Mouse (Mus musculus) B cell, adult 62 days (primary cell): ENCODE data around the gene Ces1e. TPM values are rescaled to one million over a fixed set of nuclear protein-coding genes. Genes with fewer than 3 reads are reported as not detected.

ENCODE experiments used
- total RNA-seq: library from RNA; stranded (reverse); gene quantifications from 4 replicates; pipeline ENCODE4 v1.2.4, GENCODE M21; 2023

Ces1e gene
- total RNA-seq = not detected in 4 replicates

DNA sequence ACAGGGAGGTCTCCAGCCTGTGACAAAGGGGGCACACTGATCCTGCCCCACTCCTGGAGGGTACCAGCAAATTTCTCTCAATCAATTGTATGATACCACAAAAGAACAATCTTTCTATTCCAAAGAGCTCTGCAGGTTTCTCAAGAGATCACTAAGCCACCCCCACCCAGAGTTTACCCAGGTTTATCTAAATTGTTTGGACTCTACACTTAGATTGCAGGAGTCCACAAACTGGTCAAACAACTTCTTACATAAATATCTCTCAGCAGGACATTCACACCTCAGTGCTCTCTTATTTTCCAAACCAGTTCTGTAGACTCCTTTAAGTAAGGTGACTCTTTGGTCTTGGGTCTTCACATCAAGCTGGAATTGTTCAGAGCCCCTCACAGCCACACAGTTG, at the start of gene Ces1e:
Gene Ces1e, minus strand, starts transcription at position 174 of the 400 bp plus-strand sequence.

GRCm38 (mm10) chr8:93197685-93198525, 31.5 kb downstream of the Ces1e start, which contains the start of gene Ces1d:
Gene Ces1d (minus strand): TSS chr8:93197838.

Other genes starting within 250 kb of the Ces1e start
- gene Ces1a, start 181.4 kb downstream of the Ces1e start, total RNA-seq = not detected in 4 replicates
- not detected in 4 replicates for gene Ces1b, start 149.6 kb downstream of the Ces1e start, total RNA-seq
- gene Ces1c, start 98.3 kb downstream of the Ces1e start, total RNA-seq = not detected in 4 replicates
- gene Ces1d, start 31.8 kb downstream of the Ces1e start, total RNA-seq = not detected in 4 replicates
- gene Ces1f, start 50.1 kb upstream of the Ces1e start, total RNA-seq = not detected in 4 replicates
- not detected in 4 replicates for gene Ces1g, start 107.7 kb upstream of the Ces1e start, total RNA-seq
- not detected in 4 replicates for gene Ces1h, start 150.1 kb upstream of the Ces1e start, total RNA-seq